Mouse (Mus musculus) liver, embryonic 16.5 days (tissue): ENCODE measurements around the gene Myoz2. TPM values are rescaled to one million over a fixed set of nuclear protein-coding genes. Genes with fewer than 3 reads are reported as not detected.

Experiments
- ATAC-seq: fragments of 200-750 bp; cut with Nextera tagmentation; 2 replicates; pipeline ENCODE4 v1.8.0; 2017; ENCODE audit warnings: low read depth, mild to moderate bottlenecking, moderate number of reproducible peaks, moderate library complexity
- H3K27ac ChIP-seq: fragments of 300-500 bp; sonication (generic); 2 replicates; pipeline ENCODE4 v1.5.1; 2014; ENCODE audit warnings: mild to moderate bottlenecking, low read length
- H3K27me3 ChIP-seq: fragments of 300-500 bp; sonication (generic); 2 replicates; pipeline ENCODE4 v1.6.1; 2014; ENCODE audit warnings: low read depth, low read length, mixed read lengths; ENCODE audit not compliant: control insufficient read depth, insufficient read depth
- H3K36me3 ChIP-seq: fragments of 300-500 bp; sonication (generic); 2 replicates; pipeline ENCODE4 v1.6.1; 2014; ENCODE audit warnings: mild to moderate bottlenecking; ENCODE audit not compliant: control insufficient read depth, insufficient read depth
- H3K4me1 ChIP-seq: fragments of 300-500 bp; sonication (generic); 2 replicates; pipeline ENCODE4 v1.6.1; 2014; ENCODE audit warnings: low read depth, low read length, mixed read lengths; ENCODE audit not compliant: control insufficient read depth
- H3K4me2 ChIP-seq: fragments of 300-500 bp; sonication (generic); 2 replicates; pipeline ENCODE4 v1.6.1; 2014; ENCODE audit warnings: low read depth, low read length, mixed read lengths
- H3K4me3 ChIP-seq: fragments of 300-500 bp; sonication (generic); 2 replicates; pipeline ENCODE4 v1.5.1; 2014; ENCODE audit warnings: low read depth, mild to moderate bottlenecking, low read length
- H3K9ac ChIP-seq: fragments of 300-500 bp; sonication (generic); 2 replicates; pipeline ENCODE4 v1.6.1; 2014; ENCODE audit warnings: low read depth, low read length
- H3K9me3 ChIP-seq: fragments of 300-500 bp; sonication (generic); replicated peaks from 2 replicates; pipeline ENCODE4 v1.6.1; 2016; ENCODE audit warnings: low read length; ENCODE audit not compliant: control insufficient read depth
- WGBS: fragments of 180-500 bp; shearing (Covaris S2); extraction: QIAGEN DNeasy Blood & Tissue Kit; methylation state at CpG from one replicate; pipeline ENCODE4 v1.1.7; 2014; ENCODE audit not compliant: insufficient replicate concordance; 5-methylcytosine and 5-hydroxymethylcytosine counted together
- polyA plus RNA-seq: library from polyadenylated mRNA; unstranded; fragments of >200 nt; fragmentation: Nextera tagmentation; extraction: Ambion mirVana; gene quantifications from 2 replicates; pipeline ENCODE4 v1.2.1, GENCODE M21; 2015

The Myoz2 gene
- polyA plus RNA-seq, 1 experiment from 2014 or later: 2.5 TPM

- Histone ChIP-seq H3K36me3 (no peaks in the 10 kb centered on the region), H3K9me3 (no peaks in the 10 kb centered on the region), H3K27me3 (no peaks in the 10 kb centered on the region), H3K27ac (no peak overlapping the region), H3K4me2 (no peak overlapping the region), H3K4me1 (no peaks in the 10 kb centered on the region; the same call in 1 of the 2 replicates), H3K4me3 (no peak overlapping the region), H3K9ac (no peak overlapping the region)
- WGBS: 71% methylated on average over 7 of the region's 7 CpGs
- ATAC-seq: no peak
These were observed 32.0 kb upstream of the Myoz2 start for GRCm38 (mm10) chr3:123066836-123067235.

- Histone ChIP-seq H3K4me1 (no peaks in the 10 kb centered on the region; the same call in 1 of the 2 replicates), H3K27ac (no peak overlapping the region), H3K4me2 (no peak overlapping the region), H3K27me3 (no peaks in the 10 kb centered on the region), H3K36me3 (no peaks in the 10 kb centered on the region), H3K9me3 (no peaks in the 10 kb centered on the region), H3K4me3 (no peak overlapping the region), H3K9ac (no peak overlapping the region)
- no peak for ATAC-seq
- 52% methylated on average over 5 of the region's 5 CpGs for WGBS
These were observed 30.7 kb upstream of the Myoz2 start for GRCm38 (mm10) chr3:123065466-123065865.

- no peak overlapping the region for H3K4me2 ChIP-seq
- 38% methylated on average over 5 of the region's 5 CpGs for WGBS
These were observed 29.4 kb upstream of the Myoz2 start for GRCm38 (mm10) chr3:123064186-123064585.

GRCm38 (mm10) chr3:123061931-123062330, 27.1 kb upstream of the Myoz2 start:
- ATAC-seq: no peak

More at GRCm38 (mm10) chr3:123064186-123064585, 29.4 kb upstream of the Myoz2 start:
- Histone ChIP-seq H3K9me3 (no peaks in the 10 kb centered on the region), H3K27me3 (no peaks in the 10 kb centered on the region), H3K4me1 (no peaks in the 10 kb centered on the region; the same call in 1 of the 2 replicates), H3K9ac (no peak overlapping the region), H3K36me3 (no peaks in the 10 kb centered on the region), H3K27ac (no peak overlapping the region), H3K4me3 (no peak overlapping the region)
- ATAC-seq: 0 out of 2 replicates have a peak, but pooled peaks have one; percentile 16

GRCm38 (mm10) chr3:123058832-123059231, 24.0 kb upstream of the Myoz2 start:
- Histone ChIP-seq H3K27me3 (no peaks in the 10 kb centered on the region), H3K9ac (no peak overlapping the region), H3K4me3 (no peak overlapping the region), H3K27ac (no peak overlapping the region), H3K4me2 (no peak overlapping the region), H3K4me1 (no peaks in the 10 kb centered on the region), H3K9me3 (no peaks in the 10 kb centered on the region), H3K36me3 (no peaks in the 10 kb centered on the region)
- no peak for ATAC-seq
- 81% methylated on average over 1 of the region's 1 CpGs for WGBS

More at GRCm38 (mm10) chr3:123061931-123062330, 27.1 kb upstream of the Myoz2 start:
- 58% methylated on average over 2 of the region's 2 CpGs for WGBS
- no peak overlapping the region for H3K4me2 ChIP-seq
- H3K9me3 ChIP-seq: no peaks in the 10 kb centered on the region
- H3K27ac ChIP-seq: no peak overlapping the region
- H3K27me3 ChIP-seq: no peaks in the 10 kb centered on the region
- no peaks in the 10 kb centered on the region; the same call in 1 of the 2 replicates for H3K4me1 ChIP-seq
- no peak overlapping the region for H3K4me3 ChIP-seq
- H3K36me3 ChIP-seq: no peaks in the 10 kb centered on the region
- no peak overlapping the region for H3K9ac ChIP-seq

- H3K36me3 ChIP-seq: no peaks in the 10 kb centered on the region
- no peaks in the 10 kb centered on the region for H3K9me3 ChIP-seq
- no peak overlapping the region for H3K4me3 ChIP-seq
- no peak overlapping the region for H3K4me2 ChIP-seq
- H3K4me1 ChIP-seq: no peaks in the 10 kb centered on the region
- H3K27me3 ChIP-seq: no peaks in the 10 kb centered on the region
- no peak overlapping the region for H3K27ac ChIP-seq
- no peak overlapping the region for H3K9ac ChIP-seq
- WGBS: 68% methylated on average over 5 of the region's 5 CpGs
- ATAC-seq: no peak
These were observed 19.4 kb upstream of the Myoz2 start for GRCm38 (mm10) chr3:123054178-123054577.

- Histone ChIP-seq H3K9me3 (no peaks in the 10 kb centered on the region), H3K4me3 (no peak overlapping the region), H3K27me3 (no peaks in the 10 kb centered on the region), H3K36me3 (no peaks in the 10 kb centered on the region), H3K4me1 (no peaks in the 10 kb centered on the region), H3K9ac (no peak overlapping the region), H3K4me2 (no peak overlapping the region), H3K27ac (no peak overlapping the region)
- ATAC-seq: no peak
- 37% methylated on average over 8 of the region's 8 CpGs for WGBS
These were observed 18.6 kb upstream of the Myoz2 start for GRCm38 (mm10) chr3:123053192-123053938.

- 79% methylated on average over 1 of the region's 1 CpGs for WGBS
- no peaks in the 10 kb centered on the region for H3K4me1 ChIP-seq
- no peak overlapping the region for H3K27ac ChIP-seq
- H3K27me3 ChIP-seq: no peaks in the 10 kb centered on the region
- H3K9ac ChIP-seq: no peak overlapping the region
- H3K4me2 ChIP-seq: no peak overlapping the region
- H3K4me3 ChIP-seq: no peak overlapping the region
- H3K36me3 ChIP-seq: no peaks in the 10 kb centered on the region
- no peaks in the 10 kb centered on the region for H3K9me3 ChIP-seq
- no peak for ATAC-seq
These were observed 7.5 kb upstream of the Myoz2 start for GRCm38 (mm10) chr3:123042308-123042707.

- no peak overlapping the region for H3K27ac ChIP-seq
- H3K4me3 ChIP-seq: no peak overlapping the region
- no peak for ATAC-seq
- H3K4me1 ChIP-seq: no peaks in the 10 kb centered on the region
- WGBS: 65% methylated on average over 8 of the region's 8 CpGs
- no peak overlapping the region for H3K4me2 ChIP-seq
- no peaks in the 10 kb centered on the region for H3K36me3 ChIP-seq
- H3K9me3 ChIP-seq: no peaks in the 10 kb centered on the region
- no peaks in the 10 kb centered on the region for H3K27me3 ChIP-seq
- H3K9ac ChIP-seq: no peak overlapping the region
These were observed 1.0 kb downstream of the Myoz2 start for GRCm38 (mm10) chr3:123033804-123034203.
